ENCODE assay signal across 29 mouse cellular contexts in genomic region chr15:95699371-95699770, GRCm38 (mm10). TPM values are rescaled to one million over a fixed set of nuclear protein-coding genes. Genes with fewer than 3 reads are reported as not detected.
DNase-seq lines count a peak whose midpoint lies in the region; ATAC-seq and TF ChIP-seq lines count a peak whose summit lies in the region.
"Had no signal": no experiment of that assay in that cellular context is flagged by ENCODE, and none has a peak within 500 bp of the region (broad histone marks: within the 10 kb centered on the region; RNA-seq: fewer than 3 reads in every experiment).

No protein-coding gene starts in this region.

- H3K9ac ChIP-seq in forebrain, postnatal 0 days: no peak overlapping the region
- no peak overlapping the region for H3K9ac ChIP-seq in forebrain, embryonic 11.5 days (ENCODE audit: low read length)
- H3K9ac ChIP-seq in midbrain, embryonic 11.5 days (ENCODE audit: low read length): no peak overlapping the region
- no peak overlapping the region for H3K9ac ChIP-seq in midbrain, embryonic 16.5 days (ENCODE audit: low read depth, low read length)
- no peak overlapping the region for H3K9ac ChIP-seq in embryonic facial prominence, embryonic 15.5 days
- H3K9ac ChIP-seq: forebrain, embryonic 15.5 days; heart, embryonic 13.5 days; hindbrain, embryonic 14.5 days had no signal

- no peak overlapping the region for H3K4me2 ChIP-seq in forebrain, postnatal 0 days (ENCODE audit: low read depth)
- H3K4me2 ChIP-seq in forebrain, embryonic 11.5 days (ENCODE audit: low read depth, low read length, severe bottlenecking): no peak overlapping the region
- no peak overlapping the region for H3K4me2 ChIP-seq in midbrain, embryonic 11.5 days
- no peak overlapping the region for H3K4me2 ChIP-seq in midbrain, embryonic 16.5 days (ENCODE audit: low read length)
- 0 out of 2 replicates have a peak overlapping the region, but pooled peaks have one; percentile 15 for H3K4me2 ChIP-seq in embryonic facial prominence, embryonic 15.5 days (replicated peaks)
- H3K4me2 ChIP-seq: forebrain, embryonic 15.5 days; heart, embryonic 13.5 days; hindbrain, embryonic 14.5 days had no signal

- no peaks in the 10 kb centered on the region for H3K4me1 ChIP-seq in forebrain, postnatal 0 days (ENCODE audit: insufficient read depth)
- H3K4me1 ChIP-seq in forebrain, embryonic 11.5 days (replicated peaks; ENCODE audit: control insufficient read depth, insufficient read depth, low read length): peaks cover 2% of the 10 kb centered on the region; the same call in 1 of the 2 replicates
- H3K4me1 ChIP-seq in midbrain, embryonic 11.5 days (ENCODE audit: control insufficient read depth, insufficient read depth, low read length): peaks cover 19% of the 10 kb centered on the region
- H3K4me1 ChIP-seq in midbrain, embryonic 16.5 days (ENCODE audit: control insufficient read depth, insufficient read depth, low read length): peaks cover 10% of the 10 kb centered on the region
- H3K4me1 ChIP-seq in embryonic facial prominence, embryonic 15.5 days: no peaks in the 10 kb centered on the region
- H3K4me1 ChIP-seq: heart, embryonic 10.5 days; heart, embryonic 13.5 days had no signal

- no peaks in the 10 kb centered on the region for H3K9me3 ChIP-seq in forebrain, postnatal 0 days (ENCODE audit: low read length)
- H3K9me3 ChIP-seq in forebrain, embryonic 11.5 days (ENCODE audit: control insufficient read depth, low read length): no peaks in the 10 kb centered on the region
- no peaks in the 10 kb centered on the region for H3K9me3 ChIP-seq in midbrain, embryonic 11.5 days (ENCODE audit: control insufficient read depth, low read length)
- no peaks in the 10 kb centered on the region for H3K9me3 ChIP-seq in midbrain, embryonic 16.5 days (replicated peaks; ENCODE audit: control insufficient read depth, low read length, poor library complexity, severe bottlenecking)
- no peaks in the 10 kb centered on the region for H3K9me3 ChIP-seq in embryonic facial prominence, embryonic 15.5 days (replicated peaks)
- H3K9me3 ChIP-seq: forebrain, embryonic 15.5 days; heart, embryonic 10.5 days; heart, embryonic 13.5 days had no signal

- H3K27me3 ChIP-seq in forebrain, postnatal 0 days (ENCODE audit: insufficient read depth, low read length): no peaks in the 10 kb centered on the region
- H3K27me3 ChIP-seq in forebrain, embryonic 11.5 days (ENCODE audit: control insufficient read depth, insufficient read depth, low read length): peaks cover 19% of the 10 kb centered on the region
- peaks cover 12% of the 10 kb centered on the region; the same call in 1 of the 2 replicates for H3K27me3 ChIP-seq in midbrain, embryonic 11.5 days (ENCODE audit: control insufficient read depth, insufficient read depth, low read length)
- peaks cover 5% of the 10 kb centered on the region for H3K27me3 ChIP-seq in midbrain, embryonic 16.5 days (ENCODE audit: control insufficient read depth, insufficient read depth, low read depth, low read length)
- H3K27me3 ChIP-seq in embryonic facial prominence, embryonic 15.5 days: no peaks in the 10 kb centered on the region
- H3K27me3 ChIP-seq: heart, embryonic 13.5 days had no signal

- no peaks in the 10 kb centered on the region for H3K36me3 ChIP-seq in forebrain, postnatal 0 days (ENCODE audit: insufficient read depth)
- no peaks in the 10 kb centered on the region for H3K36me3 ChIP-seq in forebrain, embryonic 11.5 days (ENCODE audit: control insufficient read depth, insufficient read depth, low read length)
- no peaks in the 10 kb centered on the region for H3K36me3 ChIP-seq in midbrain, embryonic 11.5 days (ENCODE audit: control insufficient read depth, insufficient read depth, low read length)
- H3K36me3 ChIP-seq in midbrain, embryonic 16.5 days (ENCODE audit: control insufficient read depth, insufficient read depth, low read length): no peaks in the 10 kb centered on the region
- H3K36me3 ChIP-seq in embryonic facial prominence, embryonic 15.5 days: no peaks in the 10 kb centered on the region
- H3K36me3 ChIP-seq: forebrain, embryonic 15.5 days; heart, embryonic 10.5 days; heart, embryonic 13.5 days had no signal

- WGBS in forebrain, postnatal 0 days: 51% methylated on average over 12 of the region's 12 CpGs
- 76% methylated on average over 12 of the region's 12 CpGs for WGBS in forebrain, embryonic 11.5 days
- 79% methylated on average over 12 of the region's 12 CpGs for WGBS in midbrain, embryonic 11.5 days
- WGBS in midbrain, embryonic 16.5 days: 67% methylated on average over 12 of the region's 12 CpGs
- 42% methylated on average over 12 of the region's 12 CpGs for WGBS in embryonic facial prominence, embryonic 15.5 days

- H3K27ac ChIP-seq in forebrain, postnatal 0 days (ENCODE audit: low read depth, low read length): no peak overlapping the region
- no peak overlapping the region for H3K27ac ChIP-seq in forebrain, embryonic 11.5 days (ENCODE audit: low read depth, low read length)
- no peak overlapping the region for H3K27ac ChIP-seq in midbrain, embryonic 11.5 days (ENCODE audit: low read depth, low read length)
- H3K27ac ChIP-seq in midbrain, embryonic 16.5 days (ENCODE audit: low read length): no peak overlapping the region
- no peak overlapping the region for H3K27ac ChIP-seq in embryonic facial prominence, embryonic 15.5 days (replicated peaks)
- H3K27ac ChIP-seq: forebrain, embryonic 15.5 days; heart, adult 2 months; heart, embryonic 10.5 days; heart, embryonic 13.5 days; hindbrain, embryonic 14.5 days; hindbrain, postnatal 0 days had no signal

- H3K4me3 ChIP-seq in forebrain, postnatal 0 days (ENCODE audit: low read depth, low read length): no peak overlapping the region
- H3K4me3 ChIP-seq in forebrain, embryonic 11.5 days (ENCODE audit: low read depth, low read length): no peak overlapping the region
- no peak overlapping the region for H3K4me3 ChIP-seq in midbrain, embryonic 11.5 days (ENCODE audit: low read depth, low read length)
- no peak overlapping the region for H3K4me3 ChIP-seq in midbrain, embryonic 16.5 days (ENCODE audit: low read depth, low read length)
- no peak overlapping the region for H3K4me3 ChIP-seq in embryonic facial prominence, embryonic 15.5 days (replicated peaks)
- H3K4me3 ChIP-seq: erythroblast, embryonic 14.5 days; forebrain, embryonic 15.5 days; heart, adult 2 months; heart, embryonic 10.5 days; heart, embryonic 13.5 days had no signal

- peak; percentile 47 for DNase-seq in forebrain, postnatal 0 days
- no peak for DNase-seq in forebrain, embryonic 11.5 days (ENCODE audit: low spot score)
- DNase-seq in midbrain, embryonic 11.5 days (ENCODE audit: low spot score, missing footprints): peak; percentile 85
- DNase-seq in embryo, embryonic 10.5 days (ENCODE audit: low spot score): no peak
- DNase-seq: adrenal gland, adult 2 months; adrenal gland, postnatal 14 days; cerebellum, adult 18-20 months; cerebellum, adult 9-10 months; cerebellum, postnatal 25 days; embryo, embryonic 11 days; gastrocnemius, postnatal 10 days; gastrocnemius, postnatal 36 days; heart, adult 2 months; heart, postnatal 14 days; heart, postnatal 4 days had no signal

- no peak for TF ChIP-seq CTCF in forebrain, postnatal 0 days (IDR thresholded peaks at IDR 0.05; ENCODE audit: low read depth)

- ATAC-seq in forebrain, postnatal 0 days: no peak; the same call in 1 of the 2 replicates
- no peak for ATAC-seq in forebrain, embryonic 11.5 days (replicated peaks; ENCODE audit: low FRiP score)
- no peak for ATAC-seq in midbrain, embryonic 11.5 days (ENCODE audit: low FRiP score)
- no peak for ATAC-seq in midbrain, embryonic 16.5 days
- no peak for ATAC-seq in embryonic facial prominence, embryonic 15.5 days (ENCODE audit: insufficient number of reproducible peaks, low FRiP score, low TSS enrichment, low read depth)
- ATAC-seq: CD4-positive, CD25-positive, alpha-beta regulatory T cell, adult 4 months; forebrain, embryonic 15.5 days; hindbrain, postnatal 0 days; inflammation-experienced regulatory T-cells, adult 6 months; intestine, embryonic 16.5 days had no signal

RNA-seq across cellular contexts. Expression of gene Dbx2, which starts 43.6 kb away (rescaled TPM):
- total RNA-seq in forebrain, postnatal 0 days (2014; rRNA removed): 2.8 and 6.9 TPM in 2 replicates
- 6.7 and 9.6 TPM in 2 replicates for polyA plus RNA-seq in forebrain, postnatal 0 days (2015; fragmentation: Nextera tagmentation; extraction: Ambion mirVana)
- 0.44 and 1.3 TPM in 2 replicates for polyA plus RNA-seq in forebrain, embryonic 11.5 days (2014; fragmentation: Nextera tagmentation; extraction: Ambion mirVana)
- polyA plus RNA-seq in midbrain, embryonic 11.5 days (2014; fragmentation: Nextera tagmentation; extraction: Ambion mirVana): 3.0 and 4.0 TPM in 2 replicates
- polyA plus RNA-seq in midbrain, embryonic 16.5 days (2015; fragmentation: Nextera tagmentation; extraction: Ambion mirVana): 7.8 and 12.2 TPM in 2 replicates
- 0.64 and 0.91 TPM in 2 replicates for polyA plus RNA-seq in embryonic facial prominence, embryonic 15.5 days (2015; fragmentation: Nextera tagmentation; extraction: Ambion mirVana)
- total RNA-seq: adrenal gland, adult 2 months; common myeloid progenitor, adult 5-6 weeks; gastrocnemius, postnatal 36 days; granulocyte monocyte progenitor cell, adult 5-6 weeks; heart, adult 2 months; heart, postnatal 14 days; heart, postnatal 4 days had no signal
- polyA plus RNA-seq: C2C12; CD4-positive, CD25-positive, alpha-beta regulatory T cell, adult 4 months; erythroblast, embryonic 14.5 days; heart, adult 2 months; heart, embryonic 10.5 days; heart, embryonic 13.5 days; inflammation-experienced regulatory T-cells, adult 6 months; intestine, embryonic 16.5 days had no signal

Comparison
In these comparisons a context has a peak if more than half of its experiments do, and no peak if none do; other contexts are left out.
1. DNase-seq: peak in forebrain, postnatal 0 days (single experiment) and midbrain, embryonic 11.5 days (single experiment); none in forebrain, embryonic 11.5 days (single experiment) and embryo, embryonic 10.5 days (single experiment).